Mouse (Mus musculus): Measurements from ENCODE around the gene Ush1g. TPM values are rescaled to one million over a fixed set of nuclear protein-coding genes. Genes with fewer than 3 reads are reported as not detected.

Gene Ush1g
- not detected in 2 replicates for polyA plus RNA-seq (2012; ENCODE audit: insufficient read depth, insufficient read length, missing spikeins)

DNA sequence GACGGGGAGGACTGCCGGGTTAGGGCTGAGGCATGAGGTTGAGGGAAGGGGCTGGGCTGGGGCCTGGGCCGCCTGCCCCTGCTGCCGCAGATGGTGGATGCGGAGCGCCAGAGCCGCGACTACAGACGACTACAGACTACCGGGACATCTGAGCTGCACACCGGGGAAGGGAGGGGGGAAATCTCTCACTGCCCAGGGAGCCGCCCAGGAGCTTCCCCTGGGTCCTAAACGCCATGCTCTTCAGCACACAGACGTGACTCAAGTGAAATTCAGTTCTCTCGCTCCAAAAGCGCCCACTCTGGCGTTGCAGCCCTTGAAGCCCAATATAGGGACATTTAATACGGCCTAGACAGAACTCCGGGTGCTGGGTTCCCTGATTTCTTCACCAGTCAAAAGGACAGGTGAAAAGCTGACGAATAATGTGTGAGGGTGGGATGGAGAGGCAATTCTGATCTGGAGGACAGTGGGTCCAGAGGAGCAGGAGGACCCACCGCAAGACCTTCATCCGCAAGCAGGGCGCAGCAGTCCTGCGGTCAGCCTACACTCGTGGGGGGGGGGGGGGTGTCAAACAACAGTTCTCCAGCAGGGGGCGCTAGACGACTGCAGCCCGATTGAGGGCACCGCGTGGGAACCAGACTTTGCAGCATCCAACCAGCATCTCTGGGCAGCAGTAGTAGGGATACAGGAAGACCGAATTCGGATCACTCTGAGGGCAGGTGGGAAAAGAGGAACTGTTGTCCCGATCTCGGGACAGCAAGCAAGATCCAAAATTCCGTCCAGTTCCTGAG is at the start of gene Ush1g:
Gene Ush1g, minus strand, starts transcription at position 136 of the 788 bp plus-strand sequence.
- H3K4me1 ChIP-seq (ENCODE audit: control insufficient read depth, insufficient read depth, insufficient read length, low read length): no peaks in the 10 kb centered on the region
- H3K4me3 ChIP-seq (ENCODE audit: insufficient read depth, low read depth, low read length): no peak within 1 kb of the TSS
- H3K27ac ChIP-seq (replicated peaks; ENCODE audit: low read depth, low read length): no peak within 1 kb of the TSS

DNA sequence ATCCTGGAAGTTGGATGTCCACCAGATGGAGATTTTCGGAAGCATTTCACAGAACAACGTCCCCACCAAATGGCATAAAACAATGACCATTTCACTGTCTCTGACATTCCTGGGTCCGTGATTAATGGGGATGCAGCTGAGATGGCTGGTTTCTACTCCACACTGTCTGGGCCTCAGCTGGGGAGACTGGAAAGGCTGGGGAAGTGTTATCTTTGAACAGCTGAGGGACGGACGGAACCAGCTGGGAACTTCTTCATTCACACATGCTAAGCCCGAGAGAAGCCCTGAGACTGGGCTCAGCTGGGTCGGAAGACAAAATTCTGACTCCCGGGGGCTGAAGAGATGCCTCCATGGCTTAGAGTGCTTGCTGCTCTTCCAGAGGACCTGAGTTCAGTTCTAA is 49.5 kb upstream of the Ush1g start:
- H3K4me1 ChIP-seq (ENCODE audit: control insufficient read depth, insufficient read depth, insufficient read length, low read length): 0 out of 2 replicates have a peak, but pooled peaks cover 4% of the 10 kb centered on the region
- H3K27ac ChIP-seq (replicated peaks; ENCODE audit: low read depth, low read length): no peak overlapping the region
- no peak overlapping the region for H3K4me3 ChIP-seq (ENCODE audit: insufficient read depth, low read depth, low read length)

DNA sequence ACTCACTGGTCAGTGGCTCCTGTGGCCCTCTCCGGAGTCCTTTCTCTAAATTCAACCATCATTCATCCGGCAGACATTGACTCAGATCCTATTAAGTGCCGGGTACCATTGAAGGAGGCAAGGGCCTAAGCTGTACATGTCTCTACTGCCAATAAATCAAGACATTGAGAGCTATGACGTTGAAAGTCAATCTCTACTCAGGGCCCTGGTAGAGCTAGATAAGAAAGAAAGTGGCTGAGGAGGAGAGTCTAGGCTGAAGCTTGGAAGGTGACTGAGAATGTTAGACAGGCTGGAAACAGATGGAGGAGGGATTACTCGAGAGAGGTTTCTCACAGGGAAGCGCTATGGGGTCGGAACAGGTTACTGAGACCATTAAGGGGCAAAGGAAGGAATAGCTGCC is 48.5 kb upstream of the Ush1g start:
- Histone ChIP-seq H3K27ac (replicated peaks; ENCODE audit: low read depth, low read length) (no peak overlapping the region), H3K4me1 (ENCODE audit: control insufficient read depth, insufficient read depth, insufficient read length, low read length) (peaks cover 4% of the 10 kb centered on the region; the same call in 1 of the 2 replicates)

DNA sequence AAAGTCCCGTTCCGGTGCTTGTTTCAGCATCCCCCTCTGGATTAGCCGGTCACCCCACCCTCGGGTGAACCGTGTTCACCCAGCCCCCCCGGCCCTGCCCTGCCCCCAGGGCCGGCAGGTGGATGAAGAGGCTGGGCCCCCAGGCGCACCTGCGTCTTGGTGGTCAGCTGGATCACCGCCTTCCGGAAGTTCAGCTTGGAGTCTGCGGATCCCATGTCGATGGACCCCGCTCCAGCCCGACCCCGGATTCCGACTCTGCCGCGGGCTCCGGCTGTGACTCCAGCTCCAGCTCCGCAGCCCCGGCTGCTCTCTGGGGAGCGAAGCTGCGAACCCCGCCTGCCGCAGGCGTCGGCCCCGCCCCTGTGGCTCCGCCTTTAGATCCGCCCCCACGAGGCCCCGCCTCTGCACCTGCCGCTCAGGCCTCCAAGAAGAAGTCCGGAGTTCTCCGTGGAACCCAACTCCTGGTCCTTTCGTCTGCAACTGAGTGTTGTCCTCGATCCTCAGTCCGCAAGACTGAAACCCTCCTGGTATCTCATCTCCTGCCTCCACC is 45.6 kb upstream of the Ush1g start, which contains the start of gene Hid1:
Gene Hid1, minus strand, starts transcription at position 362 of the 550 bp plus-strand sequence.
- no peak within 1 kb of the TSS for H3K27ac ChIP-seq (replicated peaks; ENCODE audit: low read depth, low read length)

More for the DNA sequence above, 48.5 kb upstream of the Ush1g start:
- H3K4me3 ChIP-seq (ENCODE audit: insufficient read depth, low read depth, low read length): no peak overlapping the region

DNA sequence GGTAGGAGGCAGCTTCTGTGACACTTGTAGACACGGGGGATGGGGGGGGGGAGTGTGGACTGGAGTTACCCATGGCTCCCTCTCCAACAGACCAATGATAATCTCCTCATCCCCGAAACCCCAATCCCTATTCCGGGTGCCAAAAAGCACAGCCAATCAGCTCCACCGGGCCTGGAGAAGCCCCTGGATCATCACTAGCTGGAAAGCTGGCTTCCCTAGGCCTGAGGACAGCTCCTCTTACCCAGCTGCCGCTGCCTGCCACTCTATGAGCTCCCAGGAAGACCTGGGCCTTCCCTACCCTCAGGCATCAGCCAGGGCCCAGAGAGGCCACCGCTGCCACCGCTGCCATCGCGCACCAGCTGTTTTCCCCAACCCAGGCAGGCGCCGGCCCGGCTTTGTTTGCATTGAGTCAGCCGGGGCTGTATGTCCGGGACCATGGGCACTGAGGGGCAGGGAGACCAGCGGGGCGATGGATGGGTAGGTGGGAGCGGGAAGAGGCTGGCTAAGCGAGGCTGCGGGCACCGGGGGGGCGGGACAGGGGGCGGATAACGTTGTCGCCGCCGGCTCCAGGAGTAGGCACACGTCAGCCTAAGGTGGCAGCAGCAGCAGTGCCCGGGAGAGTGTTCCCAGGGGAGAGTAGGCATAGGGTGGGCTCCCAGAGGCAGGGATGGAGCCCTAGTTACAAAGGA is 45.0 kb upstream of the Ush1g start:
- H3K4me3 ChIP-seq (ENCODE audit: insufficient read depth, low read depth, low read length): peak overlapping the region; percentile 65
- H3K4me1 ChIP-seq (ENCODE audit: control insufficient read depth, insufficient read depth, insufficient read length, low read length): no peaks in the 10 kb centered on the region; the same call in 1 of the 2 replicates
- no peak overlapping the region for H3K27ac ChIP-seq (replicated peaks; ENCODE audit: low read depth, low read length)

More for the DNA sequence above, 45.6 kb upstream of the Ush1g start, which contains the start of gene Hid1:
- peak within 1 kb of the TSS; percentile 65 for H3K4me3 ChIP-seq (ENCODE audit: insufficient read depth, low read depth, low read length)
- H3K4me1 ChIP-seq (ENCODE audit: control insufficient read depth, insufficient read depth, insufficient read length, low read length): no peaks in the 10 kb centered on the region; the same call in 1 of the 2 replicates

DNA sequence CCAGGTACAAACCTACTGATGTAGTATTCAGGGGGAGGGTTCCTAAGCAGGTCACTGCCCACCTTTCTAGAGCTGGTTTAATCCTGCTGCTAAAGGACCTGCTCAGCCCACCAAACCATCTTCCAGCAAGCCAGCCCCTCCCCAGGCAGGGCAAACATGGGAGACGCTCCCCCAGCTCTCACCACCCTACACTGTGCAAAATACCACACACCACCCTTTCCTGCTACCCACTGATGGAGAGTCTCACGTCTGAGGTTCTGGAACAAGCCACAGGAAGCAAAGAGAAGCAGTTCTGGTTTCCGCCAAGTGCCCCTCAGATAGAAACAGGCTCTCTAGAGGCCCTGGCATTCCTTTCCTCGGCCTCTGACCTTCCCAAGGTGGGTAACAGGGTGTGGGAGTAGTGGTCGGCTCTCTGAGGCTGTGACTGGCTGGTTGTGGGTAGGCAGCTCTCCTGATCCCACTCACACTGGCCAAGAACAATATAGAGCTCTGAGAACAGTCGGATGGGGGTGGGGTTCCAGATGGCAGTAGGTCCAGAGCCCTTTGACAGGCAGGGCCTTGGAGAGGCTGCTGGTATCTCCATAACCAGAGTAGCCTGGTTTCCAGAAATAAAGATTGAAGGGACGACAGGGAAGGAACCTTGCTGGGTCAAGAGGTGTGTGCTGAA is 44.3 kb upstream of the Ush1g start:
- Histone ChIP-seq H3K4me3 (ENCODE audit: insufficient read depth, low read depth, low read length) (peak overlapping the region; percentile 65), H3K27ac (replicated peaks; ENCODE audit: low read depth, low read length) (no peak overlapping the region), H3K4me1 (ENCODE audit: control insufficient read depth, insufficient read depth, insufficient read length, low read length) (no peaks in the 10 kb centered on the region; the same call in 1 of the 2 replicates)

DNA sequence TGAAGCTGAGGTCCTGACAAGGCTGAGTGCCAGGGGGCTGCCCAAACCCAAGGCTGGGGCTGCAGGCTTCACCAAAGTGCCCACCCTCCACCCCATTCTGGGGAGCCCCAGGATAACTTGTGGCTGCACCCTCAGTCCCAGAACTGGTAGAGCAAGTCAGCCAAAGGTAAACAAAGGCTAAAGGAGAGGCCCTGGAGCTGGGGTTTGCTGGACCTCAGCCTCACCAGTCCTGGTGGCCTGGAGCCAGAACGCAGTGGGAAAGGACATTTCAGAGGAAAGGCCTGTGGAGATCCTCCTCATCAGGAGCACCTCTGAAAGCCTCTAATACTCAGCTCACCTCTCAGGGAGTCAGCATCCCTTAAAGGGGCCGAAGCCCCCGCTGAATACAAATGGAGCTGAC is 42.3 kb upstream of the Ush1g start:
- no peak overlapping the region for H3K4me3 ChIP-seq (ENCODE audit: insufficient read depth, low read depth, low read length)
- no peak overlapping the region for H3K27ac ChIP-seq (replicated peaks; ENCODE audit: low read depth, low read length)
- peaks cover 2% of the 10 kb centered on the region; the same call in 1 of the 2 replicates for H3K4me1 ChIP-seq (ENCODE audit: control insufficient read depth, insufficient read depth, insufficient read length, low read length)

DNA sequence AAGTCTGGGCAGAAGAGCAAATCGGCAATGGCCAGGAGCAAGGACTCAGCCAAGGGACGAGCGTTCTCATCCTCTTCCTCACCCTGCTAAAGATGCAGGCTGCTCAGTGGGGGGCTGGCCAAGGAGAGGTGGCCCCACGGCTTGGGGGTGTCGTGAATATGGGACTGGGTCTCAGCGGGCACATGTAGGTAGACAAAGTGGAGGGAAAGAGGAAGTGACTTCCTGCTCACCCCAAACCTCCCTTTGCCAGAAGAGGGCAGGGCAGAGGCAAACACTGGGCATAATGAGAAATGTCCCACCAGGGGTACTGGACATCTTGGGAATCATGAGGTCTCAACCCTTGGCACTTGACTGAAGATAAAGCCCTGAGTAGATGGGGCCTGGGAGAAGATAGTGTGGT is 37.9 kb upstream of the Ush1g start:
- H3K4me1 ChIP-seq (ENCODE audit: control insufficient read depth, insufficient read depth, insufficient read length, low read length): 0 out of 2 replicates have a peak, but pooled peaks cover 2% of the 10 kb centered on the region
- H3K27ac ChIP-seq (replicated peaks; ENCODE audit: low read depth, low read length): no peak overlapping the region

DNA sequence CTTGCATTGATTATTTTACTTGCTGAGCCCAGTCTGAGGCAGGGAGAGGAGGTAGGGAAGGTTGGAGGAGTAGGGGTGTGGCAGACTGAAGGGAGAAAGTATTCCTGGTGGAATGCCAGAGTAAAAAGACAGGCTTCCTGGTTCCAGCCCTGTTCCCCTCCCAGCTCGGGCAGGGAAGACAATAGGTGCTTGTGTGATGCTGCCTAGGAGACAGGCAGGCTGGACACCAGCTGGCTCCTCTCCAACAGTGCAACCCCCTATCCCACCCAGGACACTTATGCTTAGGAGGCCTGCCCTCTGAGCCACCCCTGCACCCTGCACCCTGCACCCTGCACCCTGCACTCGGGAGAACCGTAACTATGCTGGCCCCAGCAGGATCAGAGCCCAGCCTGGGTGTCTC is 37.5 kb upstream of the Ush1g start:
- Histone ChIP-seq H3K4me1 (ENCODE audit: control insufficient read depth, insufficient read depth, insufficient read length, low read length) (0 out of 2 replicates have a peak, but pooled peaks cover 2% of the 10 kb centered on the region), H3K27ac (replicated peaks; ENCODE audit: low read depth, low read length) (no peak overlapping the region), H3K4me3 (ENCODE audit: insufficient read depth, low read depth, low read length) (no peak overlapping the region)

More for the DNA sequence above, 37.9 kb upstream of the Ush1g start:
- H3K4me3 ChIP-seq (ENCODE audit: insufficient read depth, low read depth, low read length): no peak overlapping the region

DNA sequence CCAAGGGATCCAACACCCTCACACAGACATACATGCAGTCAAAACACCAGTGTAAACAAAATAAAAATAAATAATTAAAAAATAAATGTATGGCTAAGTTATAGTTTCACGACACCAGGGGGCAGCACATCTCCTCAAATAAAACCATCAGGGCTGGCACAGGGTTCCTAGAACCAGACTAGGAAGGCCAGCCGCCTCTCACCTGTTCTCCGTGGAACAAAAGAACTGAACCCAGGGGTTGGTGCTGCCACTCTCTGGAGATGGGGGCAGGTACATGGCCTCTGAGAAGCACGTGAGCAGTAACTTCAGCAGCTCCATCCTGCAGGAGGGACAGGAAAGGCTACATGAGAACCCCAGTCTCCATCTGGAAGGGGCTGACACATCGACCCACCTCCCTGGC is 36.6 kb upstream of the Ush1g start:
- no peak overlapping the region for H3K27ac ChIP-seq (replicated peaks; ENCODE audit: low read depth, low read length)
- H3K4me1 ChIP-seq (ENCODE audit: control insufficient read depth, insufficient read depth, insufficient read length, low read length): 0 out of 2 replicates have a peak, but pooled peaks cover 2% of the 10 kb centered on the region
- H3K4me3 ChIP-seq (ENCODE audit: insufficient read depth, low read depth, low read length): no peak overlapping the region

DNA sequence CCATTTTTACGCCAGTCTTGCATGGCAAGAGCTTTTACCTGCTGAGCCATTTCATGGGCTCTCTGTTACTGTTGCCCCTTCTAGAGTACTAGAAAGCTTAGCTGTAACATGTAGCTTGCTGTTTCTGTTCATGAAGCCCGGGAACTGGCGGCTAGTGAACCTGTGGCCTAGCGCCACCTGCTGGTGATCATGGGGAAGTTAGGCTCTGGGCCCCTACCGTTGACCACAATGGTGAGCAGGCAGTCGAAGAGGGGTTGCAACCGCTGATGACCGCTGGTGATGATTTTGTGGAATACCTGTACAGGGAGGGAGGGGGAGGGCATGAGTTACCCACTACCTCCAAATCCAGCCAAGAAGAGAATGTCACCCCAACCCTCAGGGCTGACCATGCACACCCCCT is 32.3 kb upstream of the Ush1g start:
- Histone ChIP-seq H3K4me3 (ENCODE audit: insufficient read depth, low read depth, low read length) (no peak overlapping the region), H3K4me1 (ENCODE audit: control insufficient read depth, insufficient read depth, insufficient read length, low read length) (no peaks in the 10 kb centered on the region), H3K27ac (replicated peaks; ENCODE audit: low read depth, low read length) (no peak overlapping the region)

DNA sequence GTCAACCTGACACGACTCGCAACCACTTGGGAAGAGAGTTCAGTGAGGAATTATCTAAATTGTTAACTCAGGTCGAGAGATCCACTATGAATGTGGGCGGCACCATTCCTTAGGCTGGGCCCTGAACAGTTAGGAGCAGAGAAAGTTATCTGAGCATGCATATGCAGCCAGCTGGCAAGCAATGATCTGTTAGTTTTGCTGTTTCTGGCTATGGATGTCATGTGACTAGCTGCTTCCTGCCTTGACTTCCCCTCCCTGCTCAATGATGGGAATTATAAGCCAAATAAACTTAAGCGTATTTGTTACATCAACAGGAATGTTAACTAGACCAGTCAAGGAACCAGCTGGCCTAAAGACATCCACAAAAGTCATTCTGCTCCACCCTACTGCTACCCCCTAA is 31.5 kb upstream of the Ush1g start:
- Histone ChIP-seq H3K4me1 (ENCODE audit: control insufficient read depth, insufficient read depth, insufficient read length, low read length) (no peaks in the 10 kb centered on the region), H3K4me3 (ENCODE audit: insufficient read depth, low read depth, low read length) (no peak overlapping the region), H3K27ac (replicated peaks; ENCODE audit: low read depth, low read length) (no peak overlapping the region)

DNA sequence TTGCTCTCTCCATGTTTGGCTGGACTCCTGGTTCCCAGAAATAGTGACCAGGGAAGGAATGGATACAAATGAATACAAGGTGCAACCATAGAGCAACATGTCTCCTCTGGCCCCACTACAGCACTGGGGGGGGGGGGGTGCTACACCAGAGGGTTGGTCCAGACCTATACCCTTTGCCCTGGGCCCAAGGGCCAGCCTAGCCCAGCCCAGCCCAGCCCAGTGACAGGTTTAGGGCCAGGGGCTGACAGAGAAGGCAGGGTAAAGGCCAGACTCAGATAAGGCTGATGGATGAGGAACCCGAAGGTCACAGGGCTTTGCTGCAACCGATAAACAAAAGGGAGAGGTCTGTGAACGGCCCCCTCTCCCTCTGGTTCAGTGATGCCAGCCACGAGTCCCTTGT is 28.1 kb upstream of the Ush1g start:
- Histone ChIP-seq H3K27ac (replicated peaks; ENCODE audit: low read depth, low read length) (no peak overlapping the region), H3K4me1 (ENCODE audit: control insufficient read depth, insufficient read depth, insufficient read length, low read length) (no peaks in the 10 kb centered on the region), H3K4me3 (ENCODE audit: insufficient read depth, low read depth, low read length) (no peak overlapping the region)

DNA sequence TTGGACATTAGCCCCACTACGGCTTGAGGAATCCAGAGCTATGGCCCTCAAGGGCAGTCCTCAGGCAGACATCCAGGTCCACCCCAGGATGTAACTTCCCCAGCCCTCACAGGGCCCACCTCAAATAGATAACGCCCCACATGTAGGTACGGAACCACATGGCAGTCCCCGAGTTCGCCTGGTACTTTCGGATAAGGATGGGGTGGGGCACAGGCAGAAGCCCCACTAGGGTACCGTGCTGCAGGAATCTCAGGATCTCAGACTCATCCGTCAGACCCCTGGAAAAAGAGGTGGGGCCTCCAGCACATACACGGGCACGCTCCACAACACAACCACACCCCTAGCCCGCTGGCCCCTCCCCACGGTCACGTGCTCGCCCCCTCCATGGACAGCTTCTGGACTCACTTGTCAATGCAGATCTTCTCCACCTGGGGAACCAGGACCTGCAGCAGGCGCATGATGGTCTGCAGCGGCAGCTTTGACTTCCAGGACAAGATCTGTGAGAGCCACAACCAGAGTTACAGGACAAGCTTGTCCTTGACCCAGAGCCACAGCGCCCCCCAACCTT is 26.9 kb upstream of the Ush1g start:
- no peak overlapping the region for H3K27ac ChIP-seq (replicated peaks; ENCODE audit: low read depth, low read length)
- no peaks in the 10 kb centered on the region for H3K4me1 ChIP-seq (ENCODE audit: control insufficient read depth, insufficient read depth, insufficient read length, low read length)
- H3K4me3 ChIP-seq (ENCODE audit: insufficient read depth, low read depth, low read length): no peak overlapping the region
